9 mouse cellular contexts compared by ENCODE assay signal in genomic region chr2:153741437-153742065, GRCm38 (mm10). TPM values are rescaled to one million over a fixed set of nuclear protein-coding genes. Genes with fewer than 3 reads are reported as not detected.
DNase-seq lines count a peak whose midpoint lies in the region; ATAC-seq and TF ChIP-seq lines count a peak whose summit lies in the region.
"Had no signal": no experiment of that assay in that cellular context is flagged by ENCODE, and none has a peak within 500 bp of the region (broad histone marks: within the 10 kb centered on the region; RNA-seq: fewer than 3 reads in every experiment).

No protein-coding gene starts in this region.

- H3K36me3 ChIP-seq in forebrain, embryonic 10.5 days (replicated peaks): peaks cover 23% of the 10 kb centered on the region
- H3K36me3 ChIP-seq in intestine, postnatal 0 days (ENCODE audit: control insufficient read depth, insufficient read depth): 0 out of 2 replicates have a peak, but pooled peaks cover under 1% of the 10 kb centered on the region

- ATAC-seq in intestine, postnatal 0 days: peak; percentile 82

- peak; percentile 59 to 61 for DNase-seq in adrenal gland, postnatal 4 days (ENCODE audit: low spot score in 2 of 2)
- no peak for DNase-seq in adrenal gland, postnatal 10 days
- DNase-seq in retina, embryonic 14.5 days (ENCODE audit: low spot score): peak; percentile 75
- DNase-seq in retina, postnatal 1 day: no peak
- peak; percentile 84 for DNase-seq in forebrain, embryonic 10.5 days (ENCODE audit: extremely low spot score, low spot score)
- peak; percentile 81 for DNase-seq in lung, postnatal 36 days
- peak; percentile 93 for DNase-seq in testis, postnatal 10 days (ENCODE audit: low spot score)

- peak overlapping the region; percentile 95 for H3K9ac ChIP-seq in intestine, postnatal 0 days (ENCODE audit: low read depth, low read length)

- no peaks in the 10 kb centered on the region for H3K9me3 ChIP-seq in forebrain, embryonic 10.5 days
- H3K9me3 ChIP-seq in intestine, postnatal 0 days (ENCODE audit: control insufficient read depth): no peaks in the 10 kb centered on the region

- peaks cover 34% of the 10 kb centered on the region for H3K4me1 ChIP-seq in forebrain, embryonic 10.5 days
- H3K4me1 ChIP-seq in intestine, postnatal 0 days (replicated peaks; ENCODE audit: control insufficient read depth, insufficient read depth, low read length): peaks cover 13% of the 10 kb centered on the region

- H3K27me3 ChIP-seq in forebrain, embryonic 10.5 days (ENCODE audit: poor library complexity, severe bottlenecking): no peaks in the 10 kb centered on the region
- no peaks in the 10 kb centered on the region for H3K27me3 ChIP-seq in intestine, postnatal 0 days (replicated peaks; ENCODE audit: control insufficient read depth, insufficient read depth, low read length)

- H3K4me2 ChIP-seq in intestine, postnatal 0 days (replicated peaks; ENCODE audit: low read depth): peak overlapping the region; percentile 78

- no peak for TF ChIP-seq CTCF in intestine, postnatal 0 days (IDR thresholded peaks at IDR 0.05; ENCODE audit: low read depth)

- WGBS in forebrain, embryonic 10.5 days: 1% methylated on average over 48 of the region's 56 CpGs
- 2% methylated on average over 42 of the region's 56 CpGs for WGBS in intestine, postnatal 0 days

- H3K27ac ChIP-seq in forebrain, embryonic 10.5 days: peak overlapping the region; percentile 99
- peak overlapping the region; percentile 94 for H3K27ac ChIP-seq in intestine, postnatal 0 days (ENCODE audit: low read depth, low read length)

- H3K4me3 ChIP-seq in forebrain, embryonic 10.5 days: peak overlapping the region; percentile 81
- peak overlapping the region; percentile 96 for H3K4me3 ChIP-seq in intestine, postnatal 0 days (ENCODE audit: low read depth, low read length)

RNA-seq across cellular contexts. Expression of gene Mapre1, which starts 0.5 kb away (rescaled TPM):
- 100 to 1,000 TPM; 132 to 148 TPM for total RNA-seq in adrenal gland, postnatal 4 days (2021)
- 100 to 1,000 TPM; 107 to 115 TPM for total RNA-seq in adrenal gland, postnatal 10 days (2021)
- polyA plus RNA-seq in forebrain, embryonic 10.5 days (2016; fragmentation: Nextera tagmentation; extraction: Ambion mirVana): 312 and 323 TPM in 2 replicates
- 144 and 149 TPM in 2 replicates for polyA plus RNA-seq in intestine, postnatal 0 days (2015; fragmentation: Nextera tagmentation; extraction: Ambion mirVana)

RNA-seq across cellular contexts. Expression of gene Efcab8, which starts 38.2 kb away (rescaled TPM):
- total RNA-seq in adrenal gland, postnatal 4 days (2021): under 1 TPM; 0.45 to 0.90 TPM
- under 1 TPM; 0.18 to 0.30 TPM for total RNA-seq in adrenal gland, postnatal 10 days (2021)
- not detected in 2 replicates for polyA plus RNA-seq in forebrain, embryonic 10.5 days (2016; fragmentation: Nextera tagmentation; extraction: Ambion mirVana)
- 0.04 and 0.13 TPM in 2 replicates for polyA plus RNA-seq in intestine, postnatal 0 days (2015; fragmentation: Nextera tagmentation; extraction: Ambion mirVana)

RNA-seq across cellular contexts. Expression of gene Dnmt3c, which starts 45.1 kb away (rescaled TPM):
- total RNA-seq in adrenal gland, postnatal 4 days (2021): not detected
- not detected for total RNA-seq in adrenal gland, postnatal 10 days (2021)
- polyA plus RNA-seq in forebrain, embryonic 10.5 days (2016; fragmentation: Nextera tagmentation; extraction: Ambion mirVana): 0.07 TPM in 1 of 2 replicates, not detected in the other
- polyA plus RNA-seq in intestine, postnatal 0 days (2015; fragmentation: Nextera tagmentation; extraction: Ambion mirVana): not detected in 2 replicates
- total RNA-seq: left cerebral cortex, adult 8-10 months had no signal

Comparison
In these comparisons a context has a peak if more than half of its experiments do, and no peak if none do; other contexts are left out.
1. DNase-seq: peak in adrenal gland, postnatal 4 days (2 of 2), retina, embryonic 14.5 days (single experiment), forebrain, embryonic 10.5 days (single experiment), lung, postnatal 36 days (single experiment) and testis, postnatal 10 days (single experiment); none in adrenal gland, postnatal 10 days (single experiment) and retina, postnatal 1 day (single experiment).